Mouse (Mus musculus) kidney, embryonic 14.5 days (tissue): ENCODE results near the gene Alpl. TPM values are rescaled to one million over a fixed set of nuclear protein-coding genes. Genes with fewer than 3 reads are reported as not detected.

ENCODE experiments used
- ATAC-seq: fragments of 200-750 bp; cut with Nextera tagmentation; 2 replicates; pipeline ENCODE4 v1.8.0; 2017; ENCODE audit warnings: moderate number of reproducible peaks, mild to moderate bottlenecking, moderate TSS enrichment, moderate library complexity; ENCODE audit not compliant: low FRiP score, low TSS enrichment
- H3K27ac ChIP-seq: fragments of 300-500 bp; sonication (generic); 2 replicates; pipeline ENCODE4 v1.5.1; 2014; ENCODE audit warnings: low read depth, mild to moderate bottlenecking, low read length, moderate library complexity, mixed read lengths
- H3K27me3 ChIP-seq: fragments of 300-500 bp; sonication (generic); 2 replicates; pipeline ENCODE4 v1.6.1; 2014; ENCODE audit warnings: mild to moderate bottlenecking, low read length; ENCODE audit not compliant: control insufficient read depth, insufficient read depth
- H3K36me3 ChIP-seq: fragments of 300-500 bp; sonication (generic); 2 replicates; pipeline ENCODE4 v1.6.1; 2014; ENCODE audit warnings: low read length, mixed read lengths; ENCODE audit not compliant: control insufficient read depth, insufficient read depth
- H3K4me1 ChIP-seq: fragments of 300-500 bp; sonication (generic); 2 replicates; pipeline ENCODE4 v1.6.1; 2014; ENCODE audit warnings: low read length, mixed read lengths; ENCODE audit not compliant: control insufficient read depth, insufficient read depth
- H3K4me2 ChIP-seq: fragments of 300-500 bp; sonication (generic); replicated peaks from 2 replicates; pipeline ENCODE4 v1.6.1; 2014; ENCODE audit warnings: low read depth, mild to moderate bottlenecking, low read length
- H3K4me3 ChIP-seq: fragments of 300-500 bp; sonication (generic); 2 replicates; pipeline ENCODE4 v1.5.1; 2014; ENCODE audit warnings: mild to moderate bottlenecking, low read length
- H3K9ac ChIP-seq: fragments of 300-500 bp; sonication (generic); 2 replicates; pipeline ENCODE4 v1.6.1; 2014; ENCODE audit warnings: low read depth, mild to moderate bottlenecking, low read length, moderate library complexity
- H3K9me3 ChIP-seq: fragments of 300-500 bp; sonication (generic); 2 replicates; pipeline ENCODE4 v1.6.1; 2016; ENCODE audit warnings: low read length; ENCODE audit not compliant: control insufficient read depth
- WGBS: fragments of 180-500 bp; shearing (Covaris S2); extraction: QIAGEN DNeasy Blood & Tissue Kit; methylation state at CpG from one replicate; pipeline ENCODE4 v1.1.7; 2014; 5-methylcytosine and 5-hydroxymethylcytosine counted together
- polyA plus RNA-seq: library from polyadenylated mRNA; unstranded; fragments of >200 nt; fragmentation: Nextera tagmentation; extraction: Ambion mirVana; gene quantifications from 2 replicates; pipeline ENCODE4 v1.2.1, GENCODE M21; 2014

Alpl gene
- polyA plus RNA-seq, 1 experiment from 2014 or later = 10.2 TPM

DNA sequence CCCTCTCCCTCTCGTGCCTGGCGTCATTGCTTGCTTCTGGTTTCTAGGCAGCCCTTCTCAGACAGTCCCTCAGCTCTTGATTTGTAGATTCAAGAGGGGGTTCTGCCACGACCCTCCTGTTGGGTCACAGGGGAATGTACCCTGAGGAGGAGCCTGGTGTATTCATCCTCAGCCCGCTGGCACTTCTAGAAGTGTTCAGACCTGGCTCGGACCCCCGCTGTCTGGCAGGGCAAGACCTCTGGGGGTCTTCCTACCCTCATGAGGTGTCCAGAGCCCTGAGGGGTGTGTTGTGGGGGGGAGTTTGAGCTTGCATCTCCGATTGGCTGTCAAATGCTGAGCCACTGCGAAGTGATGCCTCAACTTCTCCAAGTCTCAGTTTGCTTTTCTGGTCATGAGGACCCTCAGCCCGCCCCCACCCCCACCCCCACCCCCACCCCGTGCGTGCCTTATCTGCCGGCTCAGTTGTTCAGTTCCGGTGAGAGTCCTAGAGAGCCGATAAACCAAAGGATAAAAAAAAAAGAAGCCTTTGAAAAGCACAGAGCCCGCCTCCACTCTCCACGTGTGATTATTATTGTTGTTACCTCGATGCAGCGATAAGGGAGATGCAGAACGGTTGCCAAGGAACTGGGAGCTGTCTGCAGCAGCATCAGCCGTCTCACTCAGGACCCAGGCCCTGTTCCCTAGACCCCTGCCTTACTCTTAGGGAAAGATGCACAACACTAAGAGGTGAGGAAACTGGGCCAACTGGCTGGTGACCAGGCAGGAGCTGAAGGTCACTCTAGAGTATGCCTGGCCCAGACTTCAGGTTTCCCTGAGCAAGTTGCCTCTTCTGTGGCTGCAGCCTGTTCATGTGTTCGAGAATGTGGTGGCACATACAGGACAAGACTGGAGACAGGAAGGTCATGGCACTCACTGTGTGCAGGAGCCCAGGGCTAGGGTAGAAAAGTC is 96.6 kb downstream of the Alpl start:
- Histone ChIP-seq H3K27ac (no peak overlapping the region), H3K27me3 (no peaks in the 10 kb centered on the region), H3K4me2 (no peak overlapping the region), H3K36me3 (no peaks in the 10 kb centered on the region), H3K9ac (no peak overlapping the region), H3K4me1 (peaks cover 9% of the 10 kb centered on the region; the same call in 1 of the 2 replicates), H3K4me3 (no peak overlapping the region), H3K9me3 (no peaks in the 10 kb centered on the region)
- 64% methylated on average over 21 of the region's 21 CpGs for WGBS
- ATAC-seq = no peak

DNA sequence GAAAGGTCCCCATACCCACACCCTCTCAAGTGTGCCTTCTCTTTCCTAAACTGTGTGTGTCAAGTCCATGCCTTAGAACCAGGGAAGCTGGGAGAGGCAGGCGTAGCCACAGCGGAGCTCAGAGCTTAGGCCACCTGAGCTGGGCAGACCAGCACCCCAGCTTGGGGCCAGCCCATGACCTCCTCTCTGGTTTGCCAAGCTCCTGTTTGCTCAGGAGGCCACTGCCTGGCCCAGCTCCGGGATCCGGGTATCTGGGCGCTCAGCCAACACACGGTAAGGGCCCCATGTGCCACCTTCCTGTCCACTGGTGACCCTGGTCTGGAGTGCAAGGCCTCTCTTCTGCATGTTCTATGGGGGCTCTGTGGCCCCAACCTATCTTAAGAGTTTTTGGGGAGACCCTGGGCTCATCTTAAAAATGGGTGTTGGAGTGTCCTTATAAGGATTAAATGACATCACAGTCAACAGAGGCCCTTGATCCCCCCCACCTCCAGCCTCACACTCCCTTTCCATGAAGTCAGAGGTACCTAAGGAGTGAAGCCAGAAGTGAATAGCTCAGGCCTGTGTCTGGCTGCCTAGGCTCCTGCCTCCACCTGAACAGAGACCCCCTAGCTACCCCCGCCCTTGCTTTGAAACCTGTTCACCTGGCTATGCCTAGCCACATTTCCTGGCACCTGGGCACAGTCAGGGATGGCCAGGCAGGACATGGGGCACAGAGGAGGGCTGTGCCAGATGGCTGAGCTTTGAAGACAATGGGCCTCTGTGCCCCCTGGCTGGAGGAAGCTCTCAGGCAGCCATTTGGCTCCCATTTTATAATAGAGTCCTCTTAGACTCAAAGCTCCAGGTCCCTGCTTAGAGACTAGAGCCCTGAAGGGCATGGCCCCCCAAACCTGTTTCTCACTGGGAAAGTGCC is 97.9 kb downstream of the Alpl start:
- Histone ChIP-seq H3K4me3 (no peak overlapping the region), H3K27me3 (no peaks in the 10 kb centered on the region), H3K27ac (peak overlapping the region; percentile 4; the same call in 1 of the 2 replicates), H3K36me3 (no peaks in the 10 kb centered on the region), H3K9me3 (no peaks in the 10 kb centered on the region), H3K9ac (no peak overlapping the region), H3K4me2 (no peak overlapping the region), H3K4me1 (peaks cover 9% of the 10 kb centered on the region; the same call in 1 of the 2 replicates)
- 77% methylated on average over 7 of the region's 7 CpGs for WGBS
- no peak; the same call in 1 of the 2 replicates for ATAC-seq

DNA sequence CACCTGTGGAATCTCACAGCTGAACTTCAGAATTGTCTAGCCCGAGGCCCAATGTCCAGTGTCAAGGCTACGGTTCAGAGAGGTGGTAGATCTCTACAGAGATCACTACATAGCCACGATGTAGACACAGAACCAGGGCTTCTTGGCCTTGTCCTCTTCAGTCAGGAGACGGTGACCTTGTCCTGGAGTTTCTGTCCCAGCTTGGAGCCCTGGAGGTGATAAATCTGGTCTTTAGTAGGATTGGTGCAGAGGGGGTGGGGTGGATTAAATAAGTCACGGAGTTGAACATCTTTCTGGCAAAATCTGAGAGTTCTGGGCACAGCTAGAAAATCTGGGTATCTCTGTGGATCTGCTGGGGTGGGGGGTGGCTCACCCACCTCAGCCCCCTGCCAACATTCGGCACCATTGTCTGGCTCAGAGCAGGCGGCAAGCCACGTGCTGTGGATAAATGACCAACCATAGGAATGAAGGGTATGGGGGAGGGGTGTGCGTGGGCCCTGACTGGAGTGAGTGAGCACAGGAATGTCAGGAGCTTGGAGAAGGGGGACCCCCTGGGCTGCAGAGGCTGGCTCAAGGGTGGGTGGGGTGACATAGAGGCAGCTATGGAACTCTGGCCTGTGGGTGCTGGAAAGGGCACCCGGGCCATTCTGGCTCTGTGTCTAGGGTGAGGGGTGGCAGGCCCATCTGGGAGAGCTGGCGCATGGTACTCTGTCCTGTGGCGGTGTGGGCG is 98.9 kb downstream of the Alpl start:
- Histone ChIP-seq H3K4me1 (peaks cover 9% of the 10 kb centered on the region; the same call in 1 of the 2 replicates), H3K9me3 (no peaks in the 10 kb centered on the region), H3K27me3 (no peaks in the 10 kb centered on the region), H3K36me3 (no peaks in the 10 kb centered on the region), H3K9ac (no peak overlapping the region), H3K27ac (no peak overlapping the region), H3K4me2 (no peak overlapping the region), H3K4me3 (no peak overlapping the region)
- peak; percentile 56 for ATAC-seq
- WGBS = 63% methylated on average over 13 of the region's 13 CpGs

DNA sequence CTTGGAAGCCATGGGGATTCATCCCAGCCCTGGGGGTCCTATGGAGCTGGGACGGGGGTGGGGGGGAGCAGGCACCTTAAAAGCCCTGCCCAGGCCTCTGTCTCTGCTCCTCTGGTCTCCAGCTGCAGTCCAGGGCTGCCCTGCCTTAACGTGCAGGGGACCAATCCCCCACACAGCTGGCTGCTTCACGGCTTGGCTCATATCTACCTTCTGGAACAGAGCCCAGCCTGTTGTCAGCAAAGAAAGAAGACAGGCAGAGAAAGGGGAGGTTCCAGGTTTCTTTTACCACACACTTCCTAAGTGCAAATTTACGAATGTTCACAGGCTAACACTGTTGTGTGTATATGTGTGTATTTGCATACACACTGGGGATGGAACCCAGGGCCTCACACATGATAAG is 100.3 kb downstream of the Alpl start:
- ATAC-seq = no peak
- no peak overlapping the region for H3K4me2 ChIP-seq
- H3K9me3 ChIP-seq = no peaks in the 10 kb centered on the region
- no peaks in the 10 kb centered on the region for H3K36me3 ChIP-seq
- no peak overlapping the region for H3K4me3 ChIP-seq
- peaks cover 9% of the 10 kb centered on the region; the same call in 1 of the 2 replicates for H3K4me1 ChIP-seq
- no peak overlapping the region for H3K27ac ChIP-seq
- no peak overlapping the region for H3K9ac ChIP-seq
- 31% methylated on average over 4 of the region's 4 CpGs for whole genome bisulfite sequencing
- no peaks in the 10 kb centered on the region for H3K27me3 ChIP-seq

DNA sequence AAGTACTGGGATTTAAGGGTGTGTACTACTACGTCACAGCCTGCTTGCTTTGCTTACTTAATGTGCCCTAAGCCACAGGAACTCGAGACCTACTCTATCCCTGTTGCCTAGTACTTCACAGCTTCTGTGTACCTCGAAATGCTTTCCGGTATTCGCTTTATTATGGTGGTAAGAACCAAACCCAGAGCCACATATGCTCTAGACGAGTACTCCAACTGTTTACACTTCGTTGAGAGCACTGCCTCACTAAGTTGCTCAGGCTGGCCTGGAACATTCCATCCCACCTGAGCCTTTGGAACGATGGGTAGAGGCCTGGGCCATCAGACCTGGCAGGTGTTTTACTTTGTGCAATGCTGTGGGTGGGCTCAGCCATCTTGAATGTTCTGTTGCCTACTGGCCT is 100.9 kb downstream of the Alpl start:
- 82% methylated on average over 8 of the region's 8 CpGs for WGBS
- no peak for ATAC-seq
- Histone ChIP-seq H3K36me3 (no peaks in the 10 kb centered on the region), H3K4me1 (peaks cover 9% of the 10 kb centered on the region; the same call in 1 of the 2 replicates), H3K4me3 (no peak overlapping the region), H3K27ac (no peak overlapping the region), H3K4me2 (no peak overlapping the region), H3K27me3 (no peaks in the 10 kb centered on the region), H3K9me3 (no peaks in the 10 kb centered on the region), H3K9ac (no peak overlapping the region)

DNA sequence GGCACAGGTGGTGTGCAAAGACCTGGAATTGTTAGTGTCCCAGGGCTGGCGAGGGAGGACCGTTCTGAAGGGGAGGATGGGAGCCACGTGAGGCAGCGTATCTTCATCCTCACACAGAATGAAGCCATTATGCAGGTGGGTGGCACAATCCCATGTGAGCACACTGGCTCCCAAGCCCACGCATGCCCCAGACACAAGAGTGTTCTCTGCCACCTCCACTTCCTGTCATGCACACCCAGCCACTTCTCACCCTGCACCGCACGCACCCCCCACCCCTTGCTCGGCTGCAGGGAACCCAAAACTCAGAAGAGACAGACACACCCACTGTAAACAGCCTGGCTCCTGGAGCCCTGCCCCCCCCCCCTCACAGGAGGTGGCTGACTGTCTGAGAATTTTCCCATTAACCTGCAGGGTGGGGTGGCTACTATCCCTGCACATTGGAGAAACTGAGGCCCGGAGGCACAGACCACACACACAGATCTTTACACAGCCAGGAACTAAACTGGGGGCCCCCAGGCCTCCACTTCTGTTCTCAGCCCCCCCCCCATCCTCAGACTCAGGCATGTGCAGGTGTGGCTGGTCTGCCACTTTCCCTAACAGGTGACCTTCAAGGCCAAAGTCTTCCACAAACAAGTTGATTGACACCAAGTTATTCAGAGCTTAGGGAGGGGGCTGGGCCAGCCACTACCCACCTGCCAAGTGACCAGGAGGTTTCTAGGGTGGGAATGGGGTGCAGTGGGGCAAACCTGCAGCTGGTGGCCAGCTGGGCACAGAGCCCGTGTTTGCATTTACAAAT is 103.9 kb downstream of the Alpl start:
- Histone ChIP-seq H3K27me3 (no peaks in the 10 kb centered on the region), H3K27ac (no peak overlapping the region), H3K36me3 (no peaks in the 10 kb centered on the region), H3K4me2 (no peak overlapping the region), H3K4me3 (no peak overlapping the region), H3K9me3 (no peaks in the 10 kb centered on the region), H3K9ac (no peak overlapping the region), H3K4me1 (0 out of 2 replicates have a peak, but pooled peaks cover 3% of the 10 kb centered on the region)
- WGBS = 73% methylated on average over 10 of the region's 10 CpGs
- ATAC-seq = no peak
